Mouse (Mus musculus) v-Abl transformed pro-B cells (cell line): ENCODE measurements around the gene Alg3.

Experiments
- in situ Hi-C, 2 experiments: fragments of 400-800 bp; cut with MboI; formaldehyde crosslinking; loops; one replicate each; pipeline ENCODE4 v1.15.1; 2025; ENCODE audit not compliant: unreplicated experiment in 2 of 2

Alg3 gene

DNA sequence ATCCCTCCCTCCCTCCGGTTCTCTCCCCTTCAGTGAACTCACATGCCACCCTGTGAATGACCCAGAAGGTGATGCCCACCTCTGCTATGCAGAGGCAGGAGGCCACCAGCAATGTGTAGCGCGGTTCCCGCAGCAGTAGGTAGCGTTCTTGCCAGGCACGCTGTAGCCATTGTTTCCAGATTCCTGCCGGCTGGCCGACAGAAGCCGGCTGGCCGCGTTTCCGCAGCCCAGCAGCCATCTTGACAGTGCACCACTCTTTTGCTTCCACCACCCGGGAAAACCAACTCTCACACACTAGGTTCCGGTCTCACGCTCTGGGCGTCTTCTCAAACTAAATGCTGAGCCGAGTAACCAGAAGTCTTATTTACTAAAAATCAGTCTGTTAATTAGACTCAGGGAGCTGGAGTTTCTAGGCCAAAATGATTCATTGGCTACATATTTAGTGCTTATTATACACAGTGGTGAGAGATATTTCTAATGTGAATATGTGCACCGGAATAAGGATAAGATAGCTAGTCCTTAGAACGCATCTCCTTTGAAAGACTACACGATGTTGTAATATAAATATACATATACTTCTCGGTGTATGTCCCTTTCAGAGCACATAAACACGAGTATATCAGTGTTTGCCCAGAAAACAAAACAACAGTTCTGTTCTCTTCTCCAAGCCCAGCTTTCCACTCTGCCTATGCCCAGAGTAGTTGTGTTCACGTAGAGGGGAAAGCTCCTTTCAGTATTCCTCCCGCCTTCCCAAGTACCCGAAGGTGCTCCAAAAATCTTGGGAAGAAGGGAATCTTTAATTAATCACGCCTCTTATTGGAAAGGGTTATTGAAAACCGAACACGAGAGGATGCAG, 806 bp downstream of the Alg3 start:
- in situ Hi-C loops = no loop called here

DNA sequence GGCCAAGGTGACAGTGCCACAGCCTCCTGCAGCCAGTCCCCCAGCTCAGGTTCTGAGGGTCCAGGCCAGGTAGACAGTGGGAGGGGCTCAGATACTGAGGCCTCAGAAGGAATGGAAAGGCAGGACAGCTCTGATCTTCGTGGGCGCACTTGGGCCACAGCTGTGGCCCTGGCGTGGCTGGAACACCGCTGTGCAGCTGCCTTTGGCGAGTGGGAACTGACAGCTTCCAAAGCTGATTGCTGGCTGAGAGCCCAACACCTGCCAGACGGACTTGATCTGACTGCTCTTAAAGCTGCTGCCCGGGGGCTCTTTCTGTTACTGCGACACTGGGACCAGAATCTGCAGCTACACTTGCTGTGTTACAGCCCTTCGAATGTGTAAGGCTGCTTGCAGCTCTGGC, 6.8 kb downstream of the Alg3 start:
- in situ Hi-C loops = loop anchor here in 1 of 2 experiments (5.0 kb wide), 1 partner anchor 62 kb away; no protein-coding TSS in a partner anchor

DNA sequence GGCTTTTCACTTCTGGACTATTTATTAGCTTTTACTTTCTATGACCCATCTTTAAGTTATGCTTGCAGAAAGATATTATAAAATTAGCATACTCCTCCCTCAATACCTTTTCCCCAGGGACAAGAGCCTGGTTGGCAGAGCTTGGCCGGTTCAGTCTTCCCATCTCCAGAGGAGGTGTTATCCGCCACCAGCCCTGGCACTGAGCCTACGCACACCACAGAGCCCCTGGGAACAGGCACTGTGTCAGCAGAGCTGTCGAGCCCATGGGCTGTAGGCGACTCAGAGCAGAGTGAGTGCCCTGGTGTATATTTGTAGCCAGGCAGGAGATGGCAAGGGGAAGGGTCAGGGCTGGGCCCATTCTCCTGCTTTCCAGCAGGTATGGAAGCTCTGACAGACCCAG, 11.0 kb downstream of the Alg3 start:
- in situ Hi-C loops = no loop called here

- in situ Hi-C loops = no loop called here
Observed at GRCm38 (mm10) chr16:20596687-20597441, 14.7 kb downstream of the Alg3 start.

DNA sequence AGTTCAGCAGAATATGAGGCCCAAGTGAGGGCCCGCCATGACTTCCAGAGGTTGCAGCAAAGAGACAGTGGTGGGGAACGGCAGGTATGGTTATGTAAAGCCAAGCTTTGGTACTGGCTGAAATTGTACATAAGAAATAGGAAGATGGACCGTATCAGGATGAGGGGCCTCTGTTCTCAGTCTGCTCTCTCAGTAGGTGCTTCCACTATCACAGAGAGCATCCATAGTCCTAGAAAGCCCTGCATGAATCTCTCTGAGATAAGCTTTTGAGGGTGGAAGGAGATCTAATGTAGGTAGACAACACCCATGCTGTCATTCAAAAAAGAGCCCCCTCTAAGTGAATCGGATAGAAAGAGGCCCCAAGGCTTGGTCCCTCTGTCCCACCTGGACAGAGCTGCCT, 15.8 kb downstream of the Alg3 start:
- in situ Hi-C loops = no loop called here

- in situ Hi-C loops = no loop called here
Observed at GRCm38 (mm10) chr16:20595060-20595673, 16.4 kb downstream of the Alg3 start.

GRCm38 (mm10) chr16:20591076-20591705, 20.3 kb downstream of the Alg3 start:
- in situ Hi-C loops = no loop called here

GRCm38 (mm10) chr16:20590680-20591038, 20.9 kb downstream of the Alg3 start:
- in situ Hi-C loops = no loop called here

GRCm38 (mm10) chr16:20589939-20590679, 21.4 kb downstream of the Alg3 start:
- in situ Hi-C loops = no loop called here

- in situ Hi-C loops = no loop called here
Observed at GRCm38 (mm10) chr16:20589366-20589938, 22.1 kb downstream of the Alg3 start, which contains the start of gene Vwa5b2. Vwa5b2 (plus strand) TSS chr16:20589471.

GRCm38 (mm10) chr16:20565075-20565474, 46.5 kb downstream of the Alg3 start:
- in situ Hi-C loops = no loop called here

DNA sequence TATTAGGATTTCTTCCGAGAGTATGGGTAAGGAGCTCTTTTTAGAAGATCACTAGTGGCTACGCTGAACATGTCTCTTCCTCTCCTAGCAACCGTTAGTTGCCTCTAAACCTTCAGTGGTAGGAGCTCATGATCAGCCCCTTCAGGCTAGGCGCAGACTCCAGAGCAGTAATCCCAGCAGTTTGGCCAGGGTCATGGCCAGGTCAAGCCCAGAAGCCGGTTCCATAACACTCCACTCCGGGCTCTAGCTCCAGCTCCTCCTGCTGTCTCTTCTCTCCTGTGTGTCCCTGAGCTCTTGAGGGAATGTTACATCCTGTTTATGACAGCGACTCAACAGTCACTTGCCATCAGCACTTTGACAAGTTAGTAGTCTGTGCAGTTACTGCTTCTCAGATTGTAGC, 54.2 kb downstream of the Alg3 start:
- in situ Hi-C loops = no loop called here
